Mouse (Mus musculus) c-Kit-negative CD71-positive TER-119-positive erythroid progenitor cells, embryonic 14.5 days (primary cell): ENCODE results near the gene Serpinb3d.
"Not testable (repeated sequence)": the region's sequence is repeated elsewhere in the genome, so short reads cannot be mapped to it uniquely, and the experiment has no call there.

Experiments used
- DNase-seq: peaks from one replicate; pipeline ENCODE4 v3.0.0-alpha.2; 2013; ENCODE audit warnings: low read depth, low spot score

The Serpinb3d gene

GRCm38 (mm10) chr1:107083406-107083805 lies at the start of gene Serpinb3d:
TSS of gene Serpinb3d (minus strand) at chr1:107083506.
- no peak for DNase-seq

- DNase-seq, result not testable (repeated sequence)
Observed at GRCm38 (mm10) chr1:107127453-107127852, 44.1 kb upstream of the Serpinb3d start.

GRCm38 (mm10) chr1:107098417-107098816 lies 15.1 kb upstream of the Serpinb3d start:
- DNase-seq, result no peak

GRCm38 (mm10) chr1:107052203-107052602 lies 31.1 kb downstream of the Serpinb3d start, which contains the start of gene Serpinb3a:
TSS of gene Serpinb3a (minus strand) at chr1:107052303.
- DNase-seq, result no peak

GRCm38 (mm10) chr1:107034236-107034635 lies 49.1 kb downstream of the Serpinb3d start:
- not testable (repeated sequence) for DNase-seq
